Mouse (Mus musculus): ENCODE results near the gene Arhgap31.

- TF ChIP-seq CTCF (IDR thresholded peaks at IDR 0.05; ENCODE audit: extremely low read depth, insufficient read depth, low read length) (no peak), POLR2A (IDR thresholded peaks at IDR 0.05; ENCODE audit: extremely low read depth, insufficient read depth, low read length) (no peak)
Measured at GRCm38 (mm10) chr16:38753631-38754030, 40.6 kb upstream of the Arhgap31 start.

Data from cortical plate, adult 2 months (tissue).